Mouse (Mus musculus) MEL (cell line): ENCODE data around the gene Rffl. TPM values are rescaled to one million over a fixed set of nuclear protein-coding genes. Genes with fewer than 3 reads are reported as not detected.

Experiments
- DNase-seq: peaks from one replicate; pipeline ENCODE4 v3.0.0; 2011; ENCODE audit warnings: low read depth, low spot score
- H3K27ac ChIP-seq: 2 replicates; pipeline ENCODE4 v1.5.1; 2012; ENCODE audit warnings: low read depth, mild to moderate bottlenecking, control low read depth, low read length, moderate library complexity; ENCODE audit not compliant: control insufficient read depth
- H3K27me3 ChIP-seq, 2 experiments: fragments of 150-350 bp in 1 of 2; sonication (generic) in 1 of 2; 2 replicates each; pipeline ENCODE4 v1.6.1; 2012; ENCODE audit warnings: low read length in 2 of 2, mild to moderate bottlenecking in 2 of 2, improper control_type of control experiment in 1 of 2, moderate library complexity in 1 of 2; ENCODE audit not compliant: insufficient read depth in 2 of 2, control insufficient read depth in 1 of 2
- H3K36me3 ChIP-seq, 2 experiments: 2 replicates each; pipeline ENCODE4 v1.6.1; 2012 to 2014; ENCODE audit warnings: low read length in 2 of 2, improper control_type of control experiment in 1 of 2, inconsistent platforms in 1 of 2, mild to moderate bottlenecking in 1 of 2; ENCODE audit not compliant: insufficient read depth in 2 of 2, control insufficient read depth in 1 of 2
- H3K4me1 ChIP-seq, 2 experiments: fragments of 150-350 bp in 1 of 2; sonication (generic) in 1 of 2; 2 replicates each; pipeline ENCODE4 v1.6.1; 2012; ENCODE audit warnings: low read length in 2 of 2, improper control_type of control experiment in 1 of 2, mild to moderate bottlenecking in 1 of 2; ENCODE audit not compliant: insufficient read depth in 2 of 2, control insufficient read depth in 1 of 2
- H3K4me3 ChIP-seq, 2 experiments: fragments of 150-350 bp in 1 of 2; sonication (generic) in 1 of 2; 2 replicates each; pipeline ENCODE4 v1.5.1; 2012; ENCODE audit warnings: low read depth in 2 of 2, low read length in 2 of 2, mild to moderate bottlenecking in 2 of 2, moderate library complexity in 2 of 2, control low read depth in 1 of 2, improper control_type of control experiment in 1 of 2; ENCODE audit not compliant: control insufficient read depth in 1 of 2, insufficient read depth in 1 of 2
- H3K79me2 ChIP-seq: 2 replicates; pipeline ENCODE4 v1.6.1; 2012; ENCODE audit warnings: mild to moderate bottlenecking, low read length, moderate library complexity; ENCODE audit not compliant: control insufficient read depth, poor library complexity, insufficient read depth
- H3K9ac ChIP-seq: 2 replicates; pipeline ENCODE4 v1.6.1; 2012; ENCODE audit warnings: low read depth, mild to moderate bottlenecking, control low read depth, low read length, moderate library complexity; ENCODE audit not compliant: control insufficient read depth, poor library complexity, severe bottlenecking
- H3K9me3 ChIP-seq: fragments of 150-350 bp; sonication (generic); replicated peaks from 2 replicates; pipeline ENCODE4 v1.6.1; 2012; ENCODE audit warnings: mild to moderate bottlenecking, low read length, improper control_type of control experiment, moderate library complexity; ENCODE audit not compliant: insufficient read depth
- CHD1 ChIP-seq: IDR thresholded peaks from 2 replicates; pipeline ENCODE4 v1.6.1; 2012; ENCODE audit warnings: low read depth, mild to moderate bottlenecking, inconsistent platforms, low read length, improper control_type of control experiment
- CHD2 ChIP-seq: IDR thresholded peaks from 2 replicates; pipeline ENCODE4 v1.6.1; 2011; ENCODE audit warnings: low read length, improper control_type of control experiment
- CTCF ChIP-seq, 3 experiments: IDR thresholded peaks in 2 of 3; conservative IDR thresholded peaks in 1 of 3; 2 replicates each; pipeline ENCODE4 v1.5.1; 2011 to 2012; ENCODE audit warnings: low read length in 3 of 3, low read depth in 2 of 3, mild to moderate bottlenecking in 2 of 3, improper control_type of control experiment in 1 of 3, inconsistent platforms in 1 of 3, mixed read lengths in 1 of 3, moderate library complexity in 1 of 3; ENCODE audit not compliant: control insufficient read depth in 1 of 3, insufficient read depth in 1 of 3, poor library complexity in 1 of 3, severe bottlenecking in 1 of 3
- E2F4 ChIP-seq: IDR thresholded peaks from 2 replicates; pipeline ENCODE4 v1.6.1; 2011; ENCODE audit warnings: low read depth, low read length, improper control_type of control experiment, borderline replicate concordance
- EP300 ChIP-seq, 2 experiments: IDR thresholded peaks; 2 replicates each; pipeline ENCODE4 v1.6.1; 2011; ENCODE audit warnings: improper control_type of control experiment in 2 of 2, low read length in 2 of 2, low read depth in 1 of 2, mild to moderate bottlenecking in 1 of 2
- GABPA ChIP-seq: IDR thresholded peaks from 2 replicates; pipeline ENCODE4 v1.6.1; 2012; ENCODE audit warnings: low read depth, mild to moderate bottlenecking, inconsistent platforms, low read length, improper control_type of control experiment, moderate library complexity
- HCFC1 ChIP-seq: IDR thresholded peaks from 2 replicates; pipeline ENCODE4 v1.6.1; 2012; ENCODE audit warnings: low read depth, mild to moderate bottlenecking, inconsistent platforms, low read length, improper control_type of control experiment, moderate library complexity
- JUND ChIP-seq: IDR thresholded peaks from 2 replicates; pipeline ENCODE4 v1.6.1; 2011; ENCODE audit warnings: low read depth, mild to moderate bottlenecking, improper control_type of control experiment, low read length
- MAFK ChIP-seq: IDR thresholded peaks from 2 replicates; pipeline ENCODE4 v1.6.1; 2011; ENCODE audit warnings: low read depth, mild to moderate bottlenecking, low read length, improper control_type of control experiment, borderline replicate concordance
- MAX ChIP-seq: IDR thresholded peaks from 2 replicates; pipeline ENCODE4 v1.6.1; 2011; ENCODE audit warnings: low read length, improper control_type of control experiment
- MAZ ChIP-seq: IDR thresholded peaks from 2 replicates; pipeline ENCODE4 v1.6.1; 2012; ENCODE audit warnings: low read depth, mild to moderate bottlenecking, inconsistent platforms, low read length, improper control_type of control experiment
- MEF2A ChIP-seq: IDR thresholded peaks from 2 replicates; pipeline ENCODE4 v1.6.1; 2014; ENCODE audit warnings: low read depth, mild to moderate bottlenecking, inconsistent platforms, low read length, improper control_type of control experiment; ENCODE audit not compliant: poor library complexity, insufficient replicate concordance, severe bottlenecking; ENCODE audit errors: extremely low read depth
- MXI1 ChIP-seq: IDR thresholded peaks from 2 replicates; pipeline ENCODE4 v1.6.1; 2011; ENCODE audit warnings: mild to moderate bottlenecking, low read depth, low read length, improper control_type of control experiment
- MYB ChIP-seq: IDR thresholded peaks from 2 replicates; pipeline ENCODE4 v1.6.1; 2011; ENCODE audit warnings: mild to moderate bottlenecking, low read depth, low read length, improper control_type of control experiment
- MYC ChIP-seq: IDR thresholded peaks from 2 replicates; pipeline ENCODE4 v1.6.1; 2011; ENCODE audit warnings: low read depth, mild to moderate bottlenecking, low read length, improper control_type of control experiment, moderate library complexity
- NELFE ChIP-seq: IDR thresholded peaks from 2 replicates; pipeline ENCODE4 v1.6.1; 2011; ENCODE audit warnings: low read depth, low read length, improper control_type of control experiment
- NRF1 ChIP-seq: IDR thresholded peaks from 2 replicates; pipeline ENCODE4 v1.6.1; 2014; ENCODE audit warnings: low read depth, mild to moderate bottlenecking, inconsistent platforms, low read length, improper control_type of control experiment, moderate library complexity; ENCODE audit not compliant: poor library complexity, insufficient read depth, severe bottlenecking
- POLR2A ChIP-seq, 2 experiments: IDR thresholded peaks; 2 replicates each; pipeline ENCODE4 v1.6.1; 2011 to 2012; ENCODE audit warnings: low read length in 2 of 2, mild to moderate bottlenecking in 2 of 2, control low read depth in 1 of 2, improper control_type of control experiment in 1 of 2, low read depth in 1 of 2, moderate library complexity in 1 of 2; ENCODE audit not compliant: control insufficient read depth in 1 of 2, insufficient read depth in 1 of 2, poor library complexity in 1 of 2
- POLR2AphosphoS5 ChIP-seq: IDR thresholded peaks from 2 replicates; pipeline ENCODE4 v1.6.1; 2012; ENCODE audit warnings: low read depth, borderline replicate concordance, mild to moderate bottlenecking, inconsistent platforms, low read length, moderate library complexity, mixed read lengths
- RAD21 ChIP-seq: IDR thresholded peaks from 2 replicates; pipeline ENCODE4 v1.6.1; 2011; ENCODE audit warnings: mild to moderate bottlenecking, low read depth, low read length, improper control_type of control experiment
- RCOR1 ChIP-seq: IDR thresholded peaks from 2 replicates; pipeline ENCODE4 v1.6.1; 2012; ENCODE audit warnings: low read depth, mild to moderate bottlenecking, inconsistent platforms, low read length, improper control_type of control experiment
- SIN3A ChIP-seq: IDR thresholded peaks from 2 replicates; pipeline ENCODE4 v1.6.1; 2012; ENCODE audit warnings: low read length, improper control_type of control experiment, inconsistent platforms
- SMC3 ChIP-seq: IDR thresholded peaks from 2 replicates; pipeline ENCODE4 v1.6.1; 2011; ENCODE audit warnings: low read depth, low read length, improper control_type of control experiment
- TAL1 ChIP-seq: IDR thresholded peaks from 2 replicates; pipeline ENCODE4 v1.6.1; 2012; ENCODE audit warnings: mild to moderate bottlenecking, inconsistent platforms, low read length, moderate library complexity, mixed read lengths
- TBP ChIP-seq: IDR thresholded peaks from 2 replicates; pipeline ENCODE4 v1.8.0; 2011; ENCODE audit warnings: low read depth, low read length, improper control_type of control experiment
- TCF12 ChIP-seq: IDR thresholded peaks from 2 replicates; pipeline ENCODE4 v1.6.1; 2014; ENCODE audit warnings: low read depth, mild to moderate bottlenecking, inconsistent platforms, low read length, improper control_type of control experiment, moderate library complexity
- UBTF ChIP-seq: IDR thresholded peaks from 2 replicates; pipeline ENCODE4 v1.6.1; 2012; ENCODE audit warnings: low read depth, mild to moderate bottlenecking, inconsistent platforms, low read length, improper control_type of control experiment, moderate library complexity, borderline replicate concordance; ENCODE audit not compliant: insufficient read depth
- USF1 ChIP-seq: IDR thresholded peaks from 2 replicates; pipeline ENCODE4 v1.6.1; 2014; ENCODE audit warnings: low read depth, mild to moderate bottlenecking, inconsistent platforms, low read length, improper control_type of control experiment, moderate library complexity
- USF2 ChIP-seq, 2 experiments: IDR thresholded peaks; 2 replicates each; pipeline ENCODE4 v1.6.1; 2011 to 2012; ENCODE audit warnings: improper control_type of control experiment in 2 of 2, low read length in 2 of 2, borderline replicate concordance in 1 of 2, inconsistent platforms in 1 of 2, low read depth in 1 of 2, mild to moderate bottlenecking in 1 of 2; ENCODE audit not compliant: insufficient read depth in 1 of 2
- ZC3H11A ChIP-seq: IDR thresholded peaks from 2 replicates; pipeline ENCODE4 v1.6.1; 2012; ENCODE audit warnings: low read depth, mild to moderate bottlenecking, inconsistent platforms, low read length, improper control_type of control experiment
- ZKSCAN1 ChIP-seq: IDR thresholded peaks from 2 replicates; pipeline ENCODE4 v1.6.1; 2012; ENCODE audit warnings: low read depth, mild to moderate bottlenecking, inconsistent platforms, low read length, improper control_type of control experiment, moderate library complexity
- ZMIZ1 ChIP-seq: IDR thresholded peaks from 2 replicates; pipeline ENCODE4 v1.6.1; 2012; ENCODE audit warnings: low read depth, mild to moderate bottlenecking, inconsistent platforms, low read length, improper control_type of control experiment, moderate library complexity
- ZNF384 ChIP-seq: IDR thresholded peaks from 2 replicates; pipeline ENCODE4 v1.6.1; 2012; ENCODE audit warnings: low read depth, mild to moderate bottlenecking, inconsistent platforms, low read length, improper control_type of control experiment
- polyA plus RNA-seq, 2 experiments: library from polyadenylated mRNA; stranded (reverse) in 1 of 2; unstranded in 1 of 2; fragments of >175 nt in 1 of 2; fragments of >200 nt in 1 of 2; gene quantifications; 2 replicates each; pipeline versions ENCODE4 v1.2.1 to v1.2.4; 2012; ENCODE audit warnings: low replicate concordance in 2 of 2, low read depth in 1 of 2; ENCODE audit not compliant: insufficient read length in 2 of 2, insufficient read depth in 1 of 2, missing spikeins in 1 of 2
- total RNA-seq: library from RNA; depleted of rRNA; stranded (reverse); fragments of 300-350 nt; gene quantifications from 2 replicates; pipeline ENCODE4 v1.2.3, GENCODE M21; 2012

The Rffl gene
- total and polyA plus RNA-seq, 3 experiments: 15.2 to 17.8 TPM; not detected in 1

DNA sequence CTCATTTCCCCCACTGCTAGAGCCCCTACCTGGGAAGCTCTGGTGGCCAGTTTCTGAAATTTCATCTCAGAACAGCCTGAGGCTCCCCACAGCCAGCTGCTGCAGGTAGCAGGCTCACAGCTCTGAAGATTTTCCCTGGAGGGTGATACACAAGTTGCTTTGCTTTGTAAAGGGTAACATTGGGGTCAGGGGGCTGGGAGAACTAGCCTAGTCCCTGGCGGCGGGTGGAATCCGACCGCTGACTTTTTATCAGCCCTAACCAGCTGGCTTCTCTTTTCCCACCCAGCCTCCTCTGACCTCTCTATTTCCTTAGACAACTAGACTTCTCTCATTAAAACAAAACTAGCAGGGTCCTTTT is 25.0 kb downstream of the Rffl start (continued):
- TF ChIP-seq RAD21: no peak
- no peak for TF ChIP-seq MAX
- TF ChIP-seq, all 39 proteins: peak for 12

DNA sequence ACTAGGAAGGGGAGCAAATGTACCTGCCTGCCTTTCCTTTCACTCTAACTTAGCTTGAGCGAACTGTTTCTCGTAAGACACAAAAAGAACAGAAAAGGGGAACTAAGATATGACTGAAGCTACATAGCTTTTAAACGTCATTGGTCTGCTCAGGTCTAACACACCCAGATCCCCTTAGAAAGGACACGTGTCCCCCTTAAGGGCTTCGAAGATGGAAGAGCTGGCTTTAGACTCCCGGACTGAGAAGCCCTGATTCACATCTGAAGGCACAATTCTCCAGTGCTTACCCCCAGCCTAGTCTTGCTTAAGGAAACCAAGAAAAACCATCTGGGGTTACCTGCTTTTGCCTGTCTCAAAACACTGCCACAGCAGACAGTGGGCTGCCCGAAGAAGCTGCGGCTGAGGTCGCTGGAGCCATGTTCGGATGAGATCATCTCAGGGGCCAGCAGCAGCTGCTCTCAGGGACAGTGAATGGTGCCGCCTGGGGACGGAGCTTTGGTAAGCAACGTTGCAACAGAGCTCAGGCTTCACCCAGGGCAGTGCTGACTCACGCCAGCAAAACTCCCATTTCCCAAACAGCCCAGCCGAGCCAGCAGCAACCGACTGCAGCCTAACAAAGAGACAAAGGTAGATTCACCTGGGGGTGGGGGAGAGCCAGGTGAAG is 25.5 kb downstream of the Rffl start:
- Histone ChIP-seq H3K79me2 (peaks cover 3% of the 10 kb centered on the region), H3K27me3 (no peaks in the 10 kb centered on the region), H3K9me3 (no peaks in the 10 kb centered on the region), H3K4me3 (peak overlapping the region; percentile 53 to 59), H3K27ac (peak overlapping the region; percentile 88), H3K4me1 (peaks cover 21 to 31% of the 10 kb centered on the region in 2 experiments), H3K36me3 (peaks cover 0 to 32% of the 10 kb centered on the region in 2 experiments; a peak in 2 of 4 replicates), H3K9ac (peak overlapping the region; percentile 67)
- DNase-seq: peak; percentile 92
- no peak for TF ChIP-seq CHD1
- TF ChIP-seq EP300 (IDR thresholded peaks at IDR 0.05; ENCODE audit: low read depth in 1 of 2, low read length in 2 of 2): peak; percentile 28 to 63; a peak in 3 of 4 replicates
- TF ChIP-seq MAX: peak; percentile 98
- peak in 1 of 2 experiments; percentile 43; a peak in 1 of 4 replicates for TF ChIP-seq USF2 (IDR thresholded peaks at IDR 0.05; ENCODE audit: borderline replicate concordance in 1 of 2, insufficient read depth in 1 of 2, low read depth in 1 of 2, low read length in 2 of 2)
- peak; percentile 79; the same call in 1 of the 2 replicates for TF ChIP-seq SIN3A
- no peak for TF ChIP-seq ZC3H11A
- peak; percentile 63; the same call in 1 of the 2 replicates for TF ChIP-seq TBP
- 0 out of 2 replicates have a peak, but pooled peaks have one; percentile 28 for TF ChIP-seq JUND
- no peak for TF ChIP-seq E2F4
- no peak for TF ChIP-seq ZNF384
- no peak for TF ChIP-seq HCFC1
- no peak for TF ChIP-seq TAL1
- peak; percentile 14; the same call in 1 of the 2 replicates for TF ChIP-seq RCOR1
- 0 out of 6 replicates have a peak, but pooled peaks of 1 of the 3 experiments have one; percentile 5 for TF ChIP-seq CTCF (IDR thresholded peaks at IDR 0.05 in 2 of 3, conservative IDR thresholded peaks at IDR 0.05 in 1 of 3; ENCODE audit: control insufficient read depth in 1 of 3, insufficient read depth in 1 of 3, low read depth in 2 of 3, low read length in 3 of 3, poor library complexity in 1 of 3, severe bottlenecking in 1 of 3)
- no peak for TF ChIP-seq MAZ
- no peak for TF ChIP-seq MEF2A
- no peak for TF ChIP-seq CHD2
- no peak for TF ChIP-seq UBTF
- no peak for TF ChIP-seq ZKSCAN1
- TF ChIP-seq POLR2A (IDR thresholded peaks at IDR 0.05; ENCODE audit: control insufficient read depth in 1 of 2, insufficient read depth in 1 of 2, low read depth in 1 of 2, low read length in 2 of 2, poor library complexity in 1 of 2): peak in 1 of 2 experiments; percentile 62; a peak in 2 of 4 replicates
- TF ChIP-seq ZMIZ1: peak; percentile 47; the same call in 1 of the 2 replicates
- peak; percentile 95 for TF ChIP-seq MYC
- TF ChIP-seq MYB: no peak
- peak; percentile 50; the same call in 1 of the 2 replicates for TF ChIP-seq NELFE
- TF ChIP-seq USF1: peak; percentile 86
- TF ChIP-seq SMC3: no peak
- TF ChIP-seq MXI1: peak; percentile 91
- no peak for TF ChIP-seq GABPA
- no peak for TF ChIP-seq NRF1
- TF ChIP-seq POLR2AphosphoS5: no peak
- peak; percentile 41; the same call in 1 of the 2 replicates for TF ChIP-seq TCF12
- no peak for TF ChIP-seq MAFK
